Mouse (Mus musculus): Measurements from ENCODE around the gene Msh3.

DNA sequence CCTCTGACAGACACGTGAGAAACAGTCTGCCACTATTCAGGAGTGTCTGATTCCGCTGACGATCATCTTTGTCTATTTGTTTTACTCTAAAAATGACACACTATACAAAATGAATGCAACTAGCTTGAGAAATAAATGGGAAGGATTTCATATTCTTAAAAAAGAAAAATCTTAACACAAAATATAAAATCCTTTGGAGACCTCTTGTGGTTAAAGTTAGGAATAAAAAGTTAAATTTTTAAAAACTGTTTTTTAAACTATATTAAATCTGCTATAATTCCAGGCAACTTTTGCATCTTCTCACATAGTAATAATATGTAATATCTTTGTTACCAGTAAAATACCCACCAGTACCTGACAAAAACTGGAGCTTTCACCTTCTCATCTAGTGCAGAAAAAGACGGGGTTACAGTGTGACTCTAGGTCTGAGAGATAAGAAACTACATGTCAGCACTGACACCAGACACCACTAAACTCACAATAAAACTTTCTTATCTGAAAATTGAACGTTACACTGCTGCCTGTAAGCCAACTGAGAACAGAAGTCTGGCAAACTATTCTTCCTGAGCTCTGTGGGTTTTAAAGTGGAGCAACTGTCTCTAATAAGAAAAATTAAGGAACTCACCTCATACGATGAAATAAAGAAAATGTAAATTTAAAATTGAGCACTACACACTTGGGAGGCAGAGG lies 16.9 kb downstream of the Msh3 start:
- no peak for TF ChIP-seq CTCF (IDR thresholded peaks at IDR 0.05; ENCODE audit: low read depth)
- TF ChIP-seq EP300 (IDR thresholded peaks at IDR 0.05; ENCODE audit: low read depth) = no peak

All from liver, embryonic 14.5 days (tissue).